Mouse (Mus musculus) ES-E14 (cell line): ENCODE results near the gene Ceacam19.

Source experiments
- CHD2 ChIP-seq: IDR thresholded peaks from 2 replicates; pipeline ENCODE4 v1.6.1; 2014; ENCODE audit warnings: mild to moderate bottlenecking, low read depth, low read length, inconsistent platforms
- HCFC1 ChIP-seq: IDR thresholded peaks from 2 replicates; pipeline ENCODE4 v1.6.1; 2012; ENCODE audit warnings: low read length, inconsistent platforms, borderline replicate concordance; ENCODE audit not compliant: insufficient read depth

DNA sequence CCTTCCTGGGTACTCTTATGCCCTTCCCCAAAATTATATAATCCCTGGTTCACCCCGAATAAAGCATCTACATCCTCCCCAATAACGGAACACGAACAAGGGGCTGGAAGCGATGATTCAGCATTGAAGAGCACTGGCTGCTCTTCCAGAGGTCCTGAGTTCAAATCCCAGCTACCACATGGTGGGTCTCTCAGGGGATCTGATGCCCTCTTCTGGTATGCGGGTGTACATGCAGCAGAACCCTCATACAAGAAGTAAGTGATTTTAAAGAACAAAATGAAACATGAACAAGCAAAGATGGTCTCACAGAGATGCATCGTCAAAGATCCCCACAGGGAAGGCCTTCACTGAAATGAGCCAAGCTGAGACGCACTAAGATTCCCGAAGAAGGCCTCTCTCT lies 7.0 kb downstream of the Ceacam19 start:
- no peak for TF ChIP-seq CHD2
- TF ChIP-seq HCFC1 = no peak
